In the genomic region with DNA sequence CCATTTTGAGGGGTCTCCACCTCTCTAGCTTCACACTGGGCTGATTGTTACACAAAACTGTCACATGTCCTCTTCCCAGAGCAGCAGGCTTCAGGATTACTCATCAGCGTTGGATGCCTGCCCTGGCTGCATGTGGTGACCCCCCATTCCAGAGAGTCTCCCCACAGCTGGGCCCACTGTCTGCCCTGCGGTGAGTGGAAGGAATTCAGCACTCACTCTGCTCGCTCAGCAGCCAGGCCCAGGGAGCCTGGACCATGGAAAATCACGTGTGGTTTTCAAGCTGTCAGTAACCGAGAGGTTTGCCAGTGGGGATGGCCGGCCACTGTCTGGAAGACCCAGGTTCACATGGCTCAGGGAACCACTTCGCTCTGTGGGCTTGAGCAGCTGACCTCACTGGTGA, we compare ENCODE assay signal across 8 mouse cellular contexts. TPM values are rescaled to one million over a fixed set of nuclear protein-coding genes. Genes with fewer than 3 reads are reported as not detected.
DNase-seq lines count a peak whose midpoint lies in the region; ATAC-seq and TF ChIP-seq lines count a peak whose summit lies in the region.

No protein-coding gene starts in this region.

- no peaks in the 10 kb centered on the region for H3K36me3 ChIP-seq in stomach, embryonic 16.5 days (ENCODE audit: control insufficient read depth, insufficient read depth, low read length)

- TF ChIP-seq POLR2A in embryonic fibroblast, embryonic 13.5 days (IDR thresholded peaks at IDR 0.05; ENCODE audit: low read depth, low read length): no peak

- no peaks in the 10 kb centered on the region for H3K9me3 ChIP-seq in stomach, embryonic 16.5 days (replicated peaks; ENCODE audit: control insufficient read depth, low read length)

- peaks cover 27% of the 10 kb centered on the region; the same call in 1 of the 2 replicates for H3K4me1 ChIP-seq in embryonic fibroblast, embryonic 13.5 days (ENCODE audit: control insufficient read depth, insufficient read depth, low read length)
- H3K4me1 ChIP-seq in stomach, embryonic 16.5 days (ENCODE audit: control insufficient read depth, insufficient read depth, low read length): peaks cover 6% of the 10 kb centered on the region; the same call in 1 of the 2 replicates

- H3K27me3 ChIP-seq in stomach, embryonic 16.5 days (ENCODE audit: control insufficient read depth, insufficient read depth, low read length): 0 out of 2 replicates have a peak, but pooled peaks cover under 1% of the 10 kb centered on the region

- H3K4me3 ChIP-seq in embryonic fibroblast, embryonic 13.5 days (ENCODE audit: insufficient read depth, low read length): no peak overlapping the region
- H3K4me3 ChIP-seq in stomach, embryonic 16.5 days (replicated peaks; ENCODE audit: low read length): no peak overlapping the region

- peak; percentile 34 for DNase-seq in ovary, postnatal 14 days (ENCODE audit: low spot score)
- DNase-seq in ovary, adult 18-20 months (ENCODE audit: low spot score): no peak
- DNase-seq in heart, postnatal 25 days (ENCODE audit: low spot score): peak; percentile 65
- DNase-seq in left cerebral cortex, postnatal 14 days (ENCODE audit: low spot score in 2 of 2): peak; percentile 24 to 48
- no peak for DNase-seq in c-Kit-positive CD71-positive TER-119-positive erythroid progenitor cells, embryonic 14.5 days (ENCODE audit: low spot score)
- DNase-seq in yolk sac, embryonic 10.5 days (ENCODE audit: low spot score): no peak

- H3K27ac ChIP-seq in embryonic fibroblast, embryonic 13.5 days (ENCODE audit: insufficient read depth, low read length): peak overlapping the region; percentile 91
- H3K27ac ChIP-seq in stomach, embryonic 16.5 days (ENCODE audit: low read length): no peak overlapping the region

- peak; percentile 41; the same call in 1 of the 2 replicates for ATAC-seq in stomach, embryonic 16.5 days (ENCODE audit: insufficient read depth, low FRiP score)

- intact Hi-C loops in heart, postnatal 25 days (cut with DNase I): no loop called here
- intact Hi-C loops in left cerebral cortex, postnatal 14 days (cut with DNase I): no loop called here

- no peak overlapping the region for H3K4me2 ChIP-seq in stomach, embryonic 16.5 days (ENCODE audit: low read depth, low read length)

- H3K9ac ChIP-seq in stomach, embryonic 16.5 days (ENCODE audit: low read length): peak overlapping the region; percentile 36; the same call in 1 of the 2 replicates

- TF ChIP-seq CTCF in embryonic fibroblast, embryonic 13.5 days (IDR thresholded peaks at IDR 0.05; ENCODE audit: borderline replicate concordance, insufficient read depth, low read length): no peak

- 36% methylated on average over 7 of the region's 7 CpGs for WGBS in stomach, embryonic 16.5 days

RNA-seq across cellular contexts. Expression of a gene that starts 5.8 kb away (rescaled TPM):
- polyA plus RNA-seq in embryonic fibroblast, embryonic 13.5 days (2011; ENCODE audit: insufficient read length, low read depth, missing spikeins): 372 and 444 TPM in 2 replicates
- 10 to 100 TPM; 18.5 to 23.3 TPM for total RNA-seq in heart, postnatal 25 days (2021)
- total RNA-seq in left cerebral cortex, postnatal 14 days (2021): 10 to 100 TPM; 15.2 to 18.6 TPM
- 50.6 and 56.1 TPM in 2 replicates for polyA plus RNA-seq in stomach, embryonic 16.5 days (2015; fragmentation: Nextera tagmentation; extraction: Ambion mirVana)

RNA-seq across cellular contexts. Expression of a gene that starts 18.1 kb away (rescaled TPM):
- polyA plus RNA-seq in embryonic fibroblast, embryonic 13.5 days (2011; ENCODE audit: insufficient read length, low read depth, missing spikeins): 9.9 and 13.0 TPM in 2 replicates
- 1 to 10 TPM; 3.0 to 3.6 TPM for total RNA-seq in heart, postnatal 25 days (2021)
- total RNA-seq in left cerebral cortex, postnatal 14 days (2021): 1 to 10 TPM; 7.0 to 7.7 TPM
- 9.6 and 10.1 TPM in 2 replicates for polyA plus RNA-seq in stomach, embryonic 16.5 days (2015; fragmentation: Nextera tagmentation; extraction: Ambion mirVana)

RNA-seq across cellular contexts. Expression of a gene that starts 22.2 kb away (rescaled TPM):
- polyA plus RNA-seq in embryonic fibroblast, embryonic 13.5 days (2011; ENCODE audit: insufficient read length, low read depth, missing spikeins): 23.2 and 31.7 TPM in 2 replicates
- 10 to 100 TPM; 29.2 to 33.2 TPM for total RNA-seq in heart, postnatal 25 days (2021)
- total RNA-seq in left cerebral cortex, postnatal 14 days (2021): 10 to 100 TPM; 19.4 to 21.2 TPM
- polyA plus RNA-seq in stomach, embryonic 16.5 days (2015; fragmentation: Nextera tagmentation; extraction: Ambion mirVana): 112 and 116 TPM in 2 replicates

RNA-seq across cellular contexts. Expression of a gene that starts 42.7 kb away (rescaled TPM):
- polyA plus RNA-seq in embryonic fibroblast, embryonic 13.5 days (2011; ENCODE audit: insufficient read length, low read depth, missing spikeins): not detected in 2 replicates
- 100 to 1,000 TPM; 742 to 813 TPM for total RNA-seq in heart, postnatal 25 days (2021)
- not detected for total RNA-seq in left cerebral cortex, postnatal 14 days (2021)
- 32.4 and 43.0 TPM in 2 replicates for polyA plus RNA-seq in stomach, embryonic 16.5 days (2015; fragmentation: Nextera tagmentation; extraction: Ambion mirVana)

RNA-seq across cellular contexts. Expression of a gene that starts 52.4 kb away (rescaled TPM):
- polyA plus RNA-seq in embryonic fibroblast, embryonic 13.5 days (2011; ENCODE audit: insufficient read length, low read depth, missing spikeins): 2.8 TPM in 1 of 2 replicates, not detected in the other
- 100 to 1,000 TPM; 914 to 924 TPM for total RNA-seq in heart, postnatal 25 days (2021)
- total RNA-seq in left cerebral cortex, postnatal 14 days (2021): 10 to 100 TPM; 11.6 to 13.9 TPM
- polyA plus RNA-seq in stomach, embryonic 16.5 days (2015; fragmentation: Nextera tagmentation; extraction: Ambion mirVana): 5.4 and 78.0 TPM in 2 replicates

Comparison
In these comparisons a context has a peak if more than half of its experiments do, and no peak if none do; other contexts are left out.
1. DNase-seq: peak in ovary, postnatal 14 days (single experiment), heart, postnatal 25 days (single experiment) and left cerebral cortex, postnatal 14 days (2 of 2); none in ovary, adult 18-20 months (single experiment), c-Kit-positive CD71-positive TER-119-positive erythroid progenitor cells, embryonic 14.5 days (single experiment) and yolk sac, embryonic 10.5 days (single experiment).